Mouse (Mus musculus) ES-Bruce4 (cell line): ENCODE results near the gene Utp20. TPM values are rescaled to one million over a fixed set of nuclear protein-coding genes. Genes with fewer than 3 reads are reported as not detected.
A peak's percentile ranks its signal among the peaks of the same experiment; 100 is the strongest.

Experiments used
- H3K27ac ChIP-seq: 2 replicates; pipeline ENCODE4 v1.5.1; 2012; ENCODE audit warnings: low read length, inconsistent platforms; ENCODE audit not compliant: insufficient read depth
- H3K27me3 ChIP-seq: 2 replicates; pipeline ENCODE4 v1.6.1; 2012; ENCODE audit warnings: mild to moderate bottlenecking, low read length, inconsistent platforms; ENCODE audit not compliant: control insufficient read depth, poor library complexity, insufficient read depth, severe bottlenecking
- H3K36me3 ChIP-seq: 2 replicates; pipeline ENCODE4 v1.6.1; 2012; ENCODE audit warnings: inconsistent platforms, mild to moderate bottlenecking, low read length, moderate library complexity; ENCODE audit not compliant: control insufficient read depth, poor library complexity, insufficient read depth, severe bottlenecking
- H3K4me1 ChIP-seq: one replicate; pipeline ENCODE4 v1.8.1; 2011; ENCODE audit warnings: low read length; ENCODE audit not compliant: control insufficient read depth, insufficient read depth
- H3K4me3 ChIP-seq: 2 replicates; pipeline ENCODE4 v1.5.1; 2011; ENCODE audit warnings: low read depth, mild to moderate bottlenecking, low read length
- H3K9ac ChIP-seq: 2 replicates; pipeline ENCODE4 v1.6.1; 2012; ENCODE audit warnings: low read depth, mild to moderate bottlenecking, inconsistent platforms; ENCODE audit not compliant: poor library complexity, severe bottlenecking
- H3K9me3 ChIP-seq: replicated peaks from 2 replicates; pipeline ENCODE4 v1.6.1; 2012; ENCODE audit warnings: mild to moderate bottlenecking, low read length, inconsistent platforms; ENCODE audit not compliant: control insufficient read depth, poor library complexity, insufficient read depth, severe bottlenecking
- CTCF ChIP-seq: IDR thresholded peaks from one replicate; pipeline ENCODE4 v1.8.1; 2011; ENCODE audit warnings: low read depth, low read length
- EP300 ChIP-seq: IDR thresholded peaks from 2 replicates; pipeline ENCODE4 v1.6.1; 2011; ENCODE audit warnings: low read depth, low read length; ENCODE audit not compliant: insufficient read depth
- POLR2A ChIP-seq: IDR thresholded peaks from one replicate; pipeline ENCODE4 v1.8.1; 2011; ENCODE audit warnings: low read length; ENCODE audit not compliant: insufficient read depth
- polyA plus RNA-seq: library from polyadenylated mRNA; stranded (reverse); fragments of >200 nt; gene quantifications from 2 replicates; pipeline ENCODE4 v1.2.4, GENCODE M21; 2011; ENCODE audit warnings: low read depth; ENCODE audit not compliant: missing spikeins, insufficient read depth, insufficient read length

The Utp20 gene
- polyA plus RNA-seq, 1 experiment = 71.3 TPM

DNA sequence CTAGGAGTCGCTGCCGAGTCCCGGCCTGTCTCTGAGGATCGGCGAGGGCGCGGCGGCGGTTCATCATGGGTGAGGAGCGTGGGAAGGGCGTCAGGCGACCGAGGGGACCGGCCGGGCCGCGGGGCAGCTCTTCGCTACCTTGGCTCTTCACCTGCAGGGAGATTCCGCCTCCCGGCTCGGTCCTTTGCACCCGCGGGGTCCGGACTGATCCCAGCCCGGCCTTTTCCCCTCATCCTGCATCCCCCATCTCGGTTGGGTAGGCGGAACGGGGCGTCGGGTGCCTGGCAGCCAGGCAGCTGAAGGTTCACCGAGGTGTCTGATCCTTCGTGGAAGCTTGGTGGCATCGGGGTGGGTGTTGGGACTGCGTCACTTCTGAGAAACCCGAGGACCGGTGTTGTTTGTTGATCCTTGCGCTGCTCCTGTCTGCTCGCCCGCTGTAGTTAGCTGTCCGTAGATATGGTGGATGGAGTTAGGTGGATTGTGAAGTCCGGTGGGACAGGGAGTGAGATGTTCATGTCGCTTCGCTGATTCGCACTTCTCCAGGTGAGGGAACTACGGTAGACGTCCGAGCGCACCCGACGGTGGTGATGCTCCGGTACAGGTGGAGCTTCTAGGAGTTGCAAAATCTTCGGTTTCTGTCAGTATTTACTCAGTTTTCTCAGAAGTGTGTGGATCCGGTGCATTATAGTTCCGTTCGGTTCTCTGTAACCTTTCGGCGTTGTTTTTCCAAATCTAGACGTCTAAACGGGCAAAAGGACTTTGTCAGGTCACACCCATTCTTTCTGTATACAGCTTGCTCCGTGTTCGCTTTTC lies 94.9 kb downstream of the Utp20 start:
- H3K4me1 ChIP-seq = no peaks in the 10 kb centered on the region
- no peak overlapping the region for H3K27ac ChIP-seq
- H3K4me3 ChIP-seq = peak overlapping the region; percentile 91
- TF ChIP-seq POLR2A (no peak), EP300 (no peak), CTCF (no peak)
- H3K9ac ChIP-seq = peak overlapping the region; percentile 78
- no peaks in the 10 kb centered on the region for H3K27me3 ChIP-seq
- H3K9me3 ChIP-seq = no peaks in the 10 kb centered on the region
- H3K36me3 ChIP-seq = no peaks in the 10 kb centered on the region; the same call in 1 of the 2 replicates

DNA sequence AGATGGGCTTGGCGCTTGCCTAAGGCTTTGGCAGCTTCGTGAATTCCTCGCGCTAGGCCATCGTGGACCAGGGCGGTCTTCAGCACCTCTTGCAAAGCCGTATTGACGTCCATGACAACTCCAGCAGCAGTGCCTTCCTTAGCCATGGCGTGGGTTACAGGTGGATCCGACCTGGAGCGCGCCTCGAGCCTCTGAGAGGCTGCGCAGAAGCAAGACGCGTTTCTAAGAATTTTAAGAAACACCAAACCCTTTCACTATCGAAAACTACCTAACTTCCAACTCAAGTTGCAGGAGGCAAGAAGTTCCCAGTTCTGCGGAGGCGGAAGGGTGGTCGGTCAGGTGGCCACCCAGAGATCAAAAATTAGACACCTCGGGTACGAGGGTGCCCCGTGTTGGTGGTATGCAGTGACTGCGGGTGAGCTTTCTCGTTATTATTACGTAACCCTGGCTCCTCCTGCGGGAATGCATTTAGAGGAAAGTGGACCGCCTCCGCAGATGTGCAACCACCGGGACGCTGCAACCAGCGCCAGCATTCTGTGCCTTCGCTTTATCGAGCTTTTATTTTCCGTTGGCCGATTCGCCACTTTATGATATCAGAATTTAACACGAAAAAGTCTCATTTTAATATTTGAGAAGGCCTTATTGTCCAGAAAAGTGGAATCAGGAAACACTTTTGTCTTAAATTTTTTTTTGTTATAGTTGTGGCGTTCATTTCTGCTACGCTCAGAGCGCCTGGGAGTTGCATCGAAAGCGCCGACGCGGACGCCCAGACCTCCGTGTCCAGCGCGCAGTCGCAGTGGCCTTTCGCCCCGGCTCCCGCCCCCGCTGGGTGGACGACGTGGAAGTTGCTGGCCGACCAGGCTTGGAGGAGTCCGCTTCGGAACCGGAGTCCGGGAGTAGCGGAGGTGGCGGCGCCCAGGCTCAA lies 95.8 kb downstream of the Utp20 start, which contains the start of gene Arl1:
TSS of gene Arl1 (plus strand) at position 288 of the 925 bp plus-strand sequence.
- Histone ChIP-seq H3K36me3 (no peaks in the 10 kb centered on the region), H3K4me1 (no peaks in the 10 kb centered on the region), H3K27me3 (no peaks in the 10 kb centered on the region), H3K9me3 (no peaks in the 10 kb centered on the region), H3K9ac (peak within 1 kb of the TSS; percentile 78), H3K4me3 (peak within 1 kb of the TSS; percentile 91), H3K27ac (peak within 1 kb of the TSS; percentile 21; the same call in 1 of the 2 replicates)
- TF ChIP-seq POLR2A = peak; percentile 82
- no peak for TF ChIP-seq EP300

DNA sequence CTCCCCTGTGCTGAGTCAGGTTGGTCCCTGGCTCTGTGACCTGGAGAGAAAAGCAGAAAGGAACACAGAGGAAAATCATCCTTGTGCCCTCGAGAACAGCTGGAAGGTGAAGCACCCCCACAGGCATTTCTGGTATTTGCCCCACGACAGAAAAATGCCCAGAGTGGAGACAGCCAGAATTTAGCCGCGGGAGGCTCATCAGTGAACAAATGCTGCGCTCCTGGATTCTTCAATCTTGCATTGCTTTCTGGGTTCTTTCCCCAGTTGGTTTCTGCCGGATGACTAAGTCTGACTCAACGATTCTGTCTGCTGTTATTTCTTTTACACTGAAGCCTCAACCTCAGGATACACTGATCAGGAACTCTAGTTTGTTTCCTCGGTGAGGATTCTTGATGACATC lies 98.4 kb downstream of the Utp20 start:
- no peaks in the 10 kb centered on the region for H3K27me3 ChIP-seq
- TF ChIP-seq CTCF = no peak

DNA sequence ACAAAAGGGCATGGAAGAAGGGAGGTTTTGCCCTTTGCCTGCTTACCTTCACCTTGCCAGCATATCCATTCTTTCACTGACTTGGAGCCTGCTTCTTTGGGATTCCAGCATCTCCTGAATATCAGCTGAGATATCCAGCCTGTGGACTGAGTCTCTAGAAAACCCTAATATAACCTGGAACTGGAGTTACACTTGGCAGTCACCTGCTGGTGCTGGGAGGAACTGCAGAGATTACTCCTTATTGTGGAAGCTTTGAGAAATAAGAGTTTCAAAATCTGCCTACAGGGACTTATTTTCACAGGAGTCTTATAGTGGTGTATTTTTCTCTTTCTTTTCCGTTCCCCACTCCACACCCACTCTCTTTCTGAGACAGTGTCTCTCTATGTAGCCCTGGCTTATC lies 99.5 kb downstream of the Utp20 start:
- H3K4me1 ChIP-seq = no peaks in the 10 kb centered on the region
- H3K27ac ChIP-seq = no peak overlapping the region
- H3K9ac ChIP-seq = no peak overlapping the region
- no peak for TF ChIP-seq POLR2A
- no peak for TF ChIP-seq EP300
- no peak for TF ChIP-seq CTCF
- H3K27me3 ChIP-seq = no peaks in the 10 kb centered on the region
- no peaks in the 10 kb centered on the region for H3K9me3 ChIP-seq
- H3K36me3 ChIP-seq = no peaks in the 10 kb centered on the region
- H3K4me3 ChIP-seq = no peak overlapping the region

More for the DNA sequence above, 98.4 kb downstream of the Utp20 start:
- H3K27ac ChIP-seq = no peak overlapping the region
- no peaks in the 10 kb centered on the region for H3K4me1 ChIP-seq
- H3K36me3 ChIP-seq = no peaks in the 10 kb centered on the region
- H3K4me3 ChIP-seq = no peak overlapping the region
- no peak overlapping the region for H3K9ac ChIP-seq
- H3K9me3 ChIP-seq = no peaks in the 10 kb centered on the region

DNA sequence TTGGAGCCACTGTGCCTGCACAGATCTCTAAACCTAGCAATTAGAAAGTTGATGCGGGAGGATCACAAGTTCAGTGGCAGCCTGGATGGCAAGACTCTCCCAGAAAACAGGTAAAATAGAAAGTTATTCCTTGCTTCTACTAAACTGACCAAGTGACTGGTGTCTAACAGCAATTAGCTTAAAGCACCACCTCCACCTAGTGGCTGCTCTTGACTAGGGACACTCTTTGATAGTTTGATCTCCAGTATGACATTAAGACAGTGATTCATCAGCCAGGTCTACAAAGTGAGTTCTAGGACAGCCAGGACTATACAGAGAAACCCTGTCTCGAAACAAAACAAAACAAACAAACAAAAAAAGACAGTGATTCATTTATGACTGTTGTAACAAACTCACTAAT lies 101.3 kb downstream of the Utp20 start:
- no peak overlapping the region for H3K27ac ChIP-seq
- no peaks in the 10 kb centered on the region for H3K36me3 ChIP-seq
- H3K9me3 ChIP-seq = no peaks in the 10 kb centered on the region
- H3K4me1 ChIP-seq = no peaks in the 10 kb centered on the region
- TF ChIP-seq CTCF = no peak
- no peak for TF ChIP-seq POLR2A
- TF ChIP-seq EP300 = no peak
- no peaks in the 10 kb centered on the region for H3K27me3 ChIP-seq
- no peak overlapping the region for H3K9ac ChIP-seq
- H3K4me3 ChIP-seq = no peak overlapping the region
